Mouse (Mus musculus): ENCODE results near the gene Tbl1xr1. TPM values are rescaled to one million over a fixed set of nuclear protein-coding genes. Genes with fewer than 3 reads are reported as not detected.

Tbl1xr1 gene
- polyA plus RNA-seq, 1 experiment from 2014 or later, result 5.0 TPM

- Histone ChIP-seq H3K4me2 (no peak overlapping the region), H3K4me1 (replicated peaks) (peaks cover 55% of the 10 kb centered on the region), H3K9me3 (replicated peaks) (no peaks in the 10 kb centered on the region), H3K4me3 (replicated peaks) (no peak overlapping the region), H3K36me3 (no peaks in the 10 kb centered on the region), H3K27ac (no peak overlapping the region), H3K27me3 (no peaks in the 10 kb centered on the region), H3K9ac (no peak overlapping the region)
- DNase-seq (no peak), ATAC-seq (ENCODE audit: low read depth) (peak; percentile 50; the same call in 1 of the 2 replicates)
- 59% methylated on average over 5 of the region's 5 CpGs for WGBS (ENCODE audit: insufficient replicate concordance)
These were observed 66.6 kb downstream of the Tbl1xr1 start for GRCm38 (mm10) chr3:22142846-22143641.

GRCm38 (mm10) chr3:22144255-22144654 lies 67.8 kb downstream of the Tbl1xr1 start:
- no peaks in the 10 kb centered on the region for H3K9me3 ChIP-seq (replicated peaks)
- H3K27ac ChIP-seq, result no peak overlapping the region
- no peaks in the 10 kb centered on the region for H3K36me3 ChIP-seq
- H3K4me1 ChIP-seq (replicated peaks), result peaks cover 44% of the 10 kb centered on the region
- 81% methylated on average over 2 of the region's 2 CpGs for WGBS (ENCODE audit: insufficient replicate concordance)
- no peak for DNase-seq
- ATAC-seq (ENCODE audit: low read depth), result no peak
- H3K9ac ChIP-seq, result no peak overlapping the region
- no peak overlapping the region for H3K4me2 ChIP-seq
- no peak overlapping the region for H3K4me3 ChIP-seq (replicated peaks)
- H3K27me3 ChIP-seq, result no peaks in the 10 kb centered on the region

GRCm38 (mm10) chr3:22147433-22147927 lies 71.0 kb downstream of the Tbl1xr1 start:
- no peaks in the 10 kb centered on the region for H3K27me3 ChIP-seq
- no peak overlapping the region for H3K9ac ChIP-seq
- H3K27ac ChIP-seq, result no peak overlapping the region
- peak; percentile 35; the same call in 1 of the 2 replicates for ATAC-seq (ENCODE audit: low read depth)
- DNase-seq, result no peak
- WGBS (ENCODE audit: insufficient replicate concordance), result 58% methylated on average over 1 of the region's 1 CpGs
- H3K4me1 ChIP-seq (replicated peaks), result peaks cover 37% of the 10 kb centered on the region
- no peak overlapping the region for H3K4me3 ChIP-seq (replicated peaks)
- H3K36me3 ChIP-seq, result no peaks in the 10 kb centered on the region
- no peak overlapping the region for H3K4me2 ChIP-seq
- no peaks in the 10 kb centered on the region for H3K9me3 ChIP-seq (replicated peaks)

- no peak overlapping the region for H3K4me3 ChIP-seq (replicated peaks)
- no peaks in the 10 kb centered on the region for H3K36me3 ChIP-seq
- H3K4me2 ChIP-seq, result no peak overlapping the region
- ATAC-seq (ENCODE audit: low read depth) (no peak), DNase-seq (no peak)
- H3K9ac ChIP-seq, result no peak overlapping the region
- no peaks in the 10 kb centered on the region for H3K27me3 ChIP-seq
- no peaks in the 10 kb centered on the region for H3K9me3 ChIP-seq (replicated peaks)
- H3K27ac ChIP-seq, result no peak overlapping the region
- WGBS (ENCODE audit: insufficient replicate concordance), result 71% methylated on average over 6 of the region's 6 CpGs
- peaks cover 29% of the 10 kb centered on the region for H3K4me1 ChIP-seq (replicated peaks)
These were observed 72.0 kb downstream of the Tbl1xr1 start for GRCm38 (mm10) chr3:22148306-22148932.

GRCm38 (mm10) chr3:22150872-22151530 lies 74.5 kb downstream of the Tbl1xr1 start:
- Histone ChIP-seq H3K4me3 (replicated peaks) (no peak overlapping the region), H3K27ac (no peak overlapping the region), H3K4me2 (no peak overlapping the region), H3K27me3 (no peaks in the 10 kb centered on the region), H3K9me3 (replicated peaks) (no peaks in the 10 kb centered on the region), H3K36me3 (no peaks in the 10 kb centered on the region), H3K4me1 (replicated peaks) (peaks cover 15% of the 10 kb centered on the region), H3K9ac (no peak overlapping the region)
- DNase-seq (no peak), ATAC-seq (ENCODE audit: low read depth) (peak; percentile 54; the same call in 1 of the 2 replicates)
- 51% methylated on average over 5 of the region's 5 CpGs for WGBS (ENCODE audit: insufficient replicate concordance)

- DNase-seq (no peak), ATAC-seq (ENCODE audit: low read depth) (no peak)
- Histone ChIP-seq H3K4me1 (replicated peaks) (peaks cover 21% of the 10 kb centered on the region), H3K9me3 (replicated peaks) (no peaks in the 10 kb centered on the region), H3K27me3 (no peaks in the 10 kb centered on the region), H3K36me3 (no peaks in the 10 kb centered on the region), H3K4me2 (no peak overlapping the region), H3K4me3 (replicated peaks) (no peak overlapping the region), H3K27ac (no peak overlapping the region), H3K9ac (no peak overlapping the region)
- WGBS (ENCODE audit: insufficient replicate concordance), result 63% methylated on average over 1 of the region's 1 CpGs
These were observed 76.3 kb downstream of the Tbl1xr1 start for GRCm38 (mm10) chr3:22152773-22153172.

- H3K4me1 ChIP-seq (replicated peaks), result peaks cover 21% of the 10 kb centered on the region
- WGBS (ENCODE audit: insufficient replicate concordance), result 74% methylated on average over 3 of the region's 3 CpGs
- no peak overlapping the region for H3K27ac ChIP-seq
- H3K9ac ChIP-seq, result no peak overlapping the region
- ATAC-seq (ENCODE audit: low read depth) (no peak), DNase-seq (no peak)
- no peak overlapping the region for H3K4me3 ChIP-seq (replicated peaks)
- no peaks in the 10 kb centered on the region for H3K9me3 ChIP-seq (replicated peaks)
- H3K27me3 ChIP-seq, result no peaks in the 10 kb centered on the region
- H3K36me3 ChIP-seq, result no peaks in the 10 kb centered on the region
- no peak overlapping the region for H3K4me2 ChIP-seq
These were observed 78.1 kb downstream of the Tbl1xr1 start for GRCm38 (mm10) chr3:22154522-22154921.

DNA sequence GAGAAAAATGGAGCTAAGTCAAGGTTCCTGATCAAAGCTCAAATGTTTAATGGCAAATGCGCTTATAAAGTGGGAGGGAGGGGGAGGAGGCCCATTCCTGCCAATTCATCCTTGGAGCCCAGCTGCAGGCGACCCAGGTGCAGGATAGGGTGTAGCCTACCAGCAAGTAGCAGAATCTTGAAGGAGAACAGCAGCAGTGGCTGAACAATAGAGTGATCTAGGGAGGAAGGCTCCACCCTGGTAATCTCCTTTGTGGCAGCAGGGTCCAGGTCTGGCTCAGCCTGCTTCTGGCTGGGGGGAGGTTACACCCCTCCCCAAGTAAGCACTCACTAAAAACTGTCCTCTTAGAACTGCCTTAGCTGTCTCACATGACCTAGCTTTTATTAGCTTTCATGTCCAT lies 79.9 kb downstream of the Tbl1xr1 start:
- Histone ChIP-seq H3K27me3 (no peaks in the 10 kb centered on the region), H3K4me2 (no peak overlapping the region), H3K9me3 (replicated peaks) (no peaks in the 10 kb centered on the region), H3K27ac (no peak overlapping the region), H3K36me3 (no peaks in the 10 kb centered on the region), H3K9ac (no peak overlapping the region), H3K4me3 (replicated peaks) (no peak overlapping the region), H3K4me1 (replicated peaks) (peaks cover 6% of the 10 kb centered on the region)
- ATAC-seq (ENCODE audit: low read depth), result peak; percentile 43
- 54% methylated on average over 2 of the region's 2 CpGs for WGBS (ENCODE audit: insufficient replicate concordance)
- DNase-seq, result no peak

GRCm38 (mm10) chr3:22162948-22163347 lies 86.5 kb downstream of the Tbl1xr1 start:
- DNase-seq (no peak), ATAC-seq (ENCODE audit: low read depth) (no peak)
- no peaks in the 10 kb centered on the region for H3K4me1 ChIP-seq (replicated peaks)
- no peaks in the 10 kb centered on the region for H3K9me3 ChIP-seq (replicated peaks)
- no peak overlapping the region for H3K4me2 ChIP-seq
- no peak overlapping the region for H3K27ac ChIP-seq
- no peak overlapping the region for H3K9ac ChIP-seq
- peaks cover 3% of the 10 kb centered on the region; the same call in 1 of the 2 replicates for H3K36me3 ChIP-seq
- no peak overlapping the region for H3K4me3 ChIP-seq (replicated peaks)
- WGBS (ENCODE audit: insufficient replicate concordance), result 79% methylated on average over 3 of the region's 3 CpGs
- no peaks in the 10 kb centered on the region for H3K27me3 ChIP-seq

- peaks cover 3% of the 10 kb centered on the region; the same call in 1 of the 2 replicates for H3K4me1 ChIP-seq (replicated peaks)
- WGBS (ENCODE audit: insufficient replicate concordance), result 77% methylated on average over 2 of the region's 2 CpGs
These were observed 91.4 kb downstream of the Tbl1xr1 start for GRCm38 (mm10) chr3:22167856-22168255.

DNA sequence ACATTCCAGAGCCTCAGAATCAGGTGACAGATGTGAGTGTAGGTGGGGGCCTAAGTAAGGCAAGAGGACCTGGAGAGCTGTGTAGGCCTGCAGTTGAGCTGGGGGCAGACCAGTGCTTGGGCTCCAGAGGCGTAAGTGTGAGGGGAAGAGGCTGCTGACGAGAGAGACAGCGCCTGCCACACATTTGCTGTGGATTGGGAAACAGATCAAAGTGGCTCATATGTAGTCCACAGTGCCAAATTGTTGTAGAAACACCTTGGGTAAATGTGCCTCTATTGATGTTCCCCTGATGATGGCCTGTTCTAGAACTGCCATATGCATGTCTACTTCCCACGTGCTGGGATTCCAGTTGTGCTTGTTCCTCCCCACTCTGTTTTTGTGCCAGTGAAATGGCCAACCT lies 92.0 kb downstream of the Tbl1xr1 start:
- H3K4me3 ChIP-seq (replicated peaks), result no peak overlapping the region
- ATAC-seq (ENCODE audit: low read depth) (no peak), DNase-seq (no peak)
- H3K9me3 ChIP-seq (replicated peaks), result no peaks in the 10 kb centered on the region
- H3K27ac ChIP-seq, result no peak overlapping the region
- H3K4me1 ChIP-seq (replicated peaks), result peaks cover 3% of the 10 kb centered on the region; the same call in 1 of the 2 replicates
- no peaks in the 10 kb centered on the region for H3K27me3 ChIP-seq
- 81% methylated on average over 4 of the region's 4 CpGs for WGBS (ENCODE audit: insufficient replicate concordance)
- no peaks in the 10 kb centered on the region for H3K36me3 ChIP-seq
- no peak overlapping the region for H3K4me2 ChIP-seq
- H3K9ac ChIP-seq, result no peak overlapping the region

More at GRCm38 (mm10) chr3:22167856-22168255, 91.4 kb downstream of the Tbl1xr1 start:
- Histone ChIP-seq H3K36me3 (peaks cover 2% of the 10 kb centered on the region; the same call in 1 of the 2 replicates), H3K4me2 (no peak overlapping the region), H3K27ac (no peak overlapping the region), H3K4me3 (replicated peaks) (no peak overlapping the region), H3K27me3 (no peaks in the 10 kb centered on the region), H3K9me3 (replicated peaks) (no peaks in the 10 kb centered on the region), H3K9ac (no peak overlapping the region)
- ATAC-seq (ENCODE audit: low read depth) (no peak), DNase-seq (no peak)

Data from liver, embryonic 13.5 days (tissue).